Mouse (Mus musculus) liver, embryonic 13.5 days (tissue): Measurements from ENCODE around the gene Cldn13. TPM values are rescaled to one million over a fixed set of nuclear protein-coding genes. Genes with fewer than 3 reads are reported as not detected.

ENCODE experiments used
- ATAC-seq: fragments of 200-750 bp; cut with Nextera tagmentation; 2 replicates; pipeline ENCODE4 v1.8.0; 2017; ENCODE audit warnings: low read depth, mild to moderate bottlenecking, moderate number of reproducible peaks, moderate library complexity
- DNase-seq: peaks from one replicate; pipeline ENCODE4 v3.0.0; 2022
- H3K27ac ChIP-seq: fragments of 300-500 bp; sonication (generic); 2 replicates; pipeline ENCODE4 v1.5.1; 2015; ENCODE audit warnings: moderate library complexity, mild to moderate bottlenecking, inconsistent platforms
- H3K27me3 ChIP-seq: fragments of 300-500 bp; sonication (generic); 2 replicates; pipeline ENCODE4 v1.6.1; 2015; ENCODE audit warnings: mild to moderate bottlenecking, inconsistent platforms
- H3K36me3 ChIP-seq: fragments of 300-500 bp; sonication (generic); 2 replicates; pipeline ENCODE4 v1.6.1; 2015; ENCODE audit warnings: mild to moderate bottlenecking, inconsistent platforms
- H3K4me1 ChIP-seq: fragments of 300-500 bp; sonication (generic); replicated peaks from 2 replicates; pipeline ENCODE4 v1.6.1; 2015; ENCODE audit warnings: inconsistent platforms
- H3K4me2 ChIP-seq: fragments of 300-500 bp; sonication (generic); 2 replicates; pipeline ENCODE4 v1.6.1; 2015; ENCODE audit warnings: inconsistent platforms, mild to moderate bottlenecking, moderate library complexity
- H3K4me3 ChIP-seq: fragments of 300-500 bp; sonication (generic); replicated peaks from 2 replicates; pipeline ENCODE4 v1.5.1; 2015; ENCODE audit warnings: mild to moderate bottlenecking, inconsistent platforms
- H3K9ac ChIP-seq: fragments of 300-500 bp; sonication (generic); 2 replicates; pipeline ENCODE4 v1.6.1; 2015; ENCODE audit warnings: mild to moderate bottlenecking, inconsistent platforms
- H3K9me3 ChIP-seq: fragments of 300-500 bp; sonication (generic); replicated peaks from 2 replicates; pipeline ENCODE4 v1.6.1; 2016; ENCODE audit warnings: inconsistent platforms
- WGBS: fragments of 180-500 bp; shearing (Covaris S2); methylation state at CpG from one replicate; pipeline ENCODE4 v1.1.7; 2015; ENCODE audit not compliant: insufficient replicate concordance; 5-methylcytosine and 5-hydroxymethylcytosine counted together
- polyA plus RNA-seq: library from polyadenylated mRNA; unstranded; fragments of >200 nt; fragmentation: Nextera tagmentation; extraction: Ambion mirVana; gene quantifications from 2 replicates; pipeline ENCODE4 v1.2.1, GENCODE M21; 2015

Cldn13 gene
- polyA plus RNA-seq, 1 experiment from 2014 or later: 259 TPM

DNA sequence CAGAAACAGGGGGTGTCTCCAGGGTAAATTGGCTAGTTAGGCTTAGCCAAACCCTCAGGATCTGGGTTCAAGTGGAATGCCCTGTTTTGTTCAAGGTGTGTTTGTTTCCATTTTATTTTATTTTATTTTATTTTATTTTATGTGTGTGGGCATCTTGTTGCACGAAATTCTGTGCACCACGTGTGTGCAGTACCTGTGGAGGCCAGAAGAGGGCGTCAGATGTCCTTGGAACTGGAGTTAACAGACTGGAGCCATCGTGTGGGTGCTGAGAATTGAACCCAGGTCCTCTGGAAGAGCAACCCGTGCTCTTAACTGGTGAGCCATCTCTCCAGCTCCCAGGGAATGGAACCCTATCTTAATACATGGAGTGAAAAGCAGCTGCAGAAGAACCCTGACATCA, 22.6 kb downstream of the Cldn13 start:
- Histone ChIP-seq H3K4me2 (no peak overlapping the region), H3K9me3 (0 out of 2 replicates have a peak, but pooled peaks cover 5% of the 10 kb centered on the region), H3K4me3 (no peak overlapping the region), H3K27me3 (no peaks in the 10 kb centered on the region), H3K9ac (no peak overlapping the region), H3K27ac (no peak overlapping the region), H3K36me3 (no peaks in the 10 kb centered on the region), H3K4me1 (no peaks in the 10 kb centered on the region)
- DNase-seq: no peak
- 51% methylated on average over 5 of the region's 5 CpGs for WGBS
- no peak for ATAC-seq

DNA sequence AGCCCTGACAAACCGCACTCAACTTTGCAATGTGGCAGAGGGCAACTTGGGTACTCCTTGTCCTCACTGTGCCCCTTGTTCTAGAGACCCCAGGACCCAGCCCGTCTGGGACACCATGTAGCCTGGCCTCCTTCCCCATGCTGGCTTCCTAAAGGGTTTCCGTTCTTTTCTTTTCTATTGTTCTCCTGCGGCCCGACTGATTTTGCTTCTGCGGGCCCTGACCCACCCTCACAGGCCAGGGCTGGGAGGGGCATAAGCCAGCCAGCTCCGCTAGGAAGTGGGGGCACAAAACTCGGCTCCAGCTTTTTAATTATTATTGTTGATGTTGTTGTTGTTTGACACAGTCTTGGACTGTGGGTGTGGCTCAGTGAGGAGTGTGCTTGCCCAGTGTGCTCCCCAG, 23.8 kb downstream of the Cldn13 start:
- Histone ChIP-seq H3K4me2 (no peak overlapping the region), H3K36me3 (no peaks in the 10 kb centered on the region), H3K4me3 (no peak overlapping the region), H3K9me3 (0 out of 2 replicates have a peak, but pooled peaks cover 5% of the 10 kb centered on the region), H3K27ac (no peak overlapping the region), H3K4me1 (no peaks in the 10 kb centered on the region), H3K27me3 (no peaks in the 10 kb centered on the region), H3K9ac (no peak overlapping the region)
- no peak for DNase-seq
- 48% methylated on average over 8 of the region's 8 CpGs for WGBS
- no peak for ATAC-seq

DNA sequence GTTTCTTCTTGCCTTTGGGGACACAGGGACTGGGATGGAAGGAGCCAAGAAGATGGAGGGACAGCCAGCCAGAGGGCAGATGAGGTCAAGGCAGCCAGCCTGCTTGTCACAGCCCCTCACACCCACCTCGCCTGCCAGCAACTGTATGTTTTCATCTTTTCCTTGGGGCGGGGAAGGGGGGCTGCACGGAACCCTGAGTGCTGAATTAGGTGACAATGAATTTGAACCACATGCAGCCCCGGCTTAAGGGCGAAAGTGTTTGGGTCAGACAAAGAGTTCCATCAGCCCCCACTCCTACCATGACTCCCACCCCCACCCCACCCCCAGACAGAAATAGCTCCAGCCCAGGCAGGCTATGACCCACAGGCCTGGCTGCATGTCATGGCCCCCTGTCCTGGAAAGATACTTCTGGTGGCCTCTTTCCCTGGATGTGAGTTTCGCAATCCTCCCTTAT, 24.7 kb downstream of the Cldn13 start:
- H3K27ac ChIP-seq: no peak overlapping the region
- no peak overlapping the region for H3K4me2 ChIP-seq
- H3K27me3 ChIP-seq: no peaks in the 10 kb centered on the region
- ATAC-seq (no peak), DNase-seq (no peak)
- WGBS: 68% methylated on average over 6 of the region's 6 CpGs
- no peaks in the 10 kb centered on the region for H3K4me1 ChIP-seq
- no peak overlapping the region for H3K4me3 ChIP-seq
- no peak overlapping the region for H3K9ac ChIP-seq
- H3K36me3 ChIP-seq: no peaks in the 10 kb centered on the region
- 0 out of 2 replicates have a peak, but pooled peaks cover 5% of the 10 kb centered on the region for H3K9me3 ChIP-seq

DNA sequence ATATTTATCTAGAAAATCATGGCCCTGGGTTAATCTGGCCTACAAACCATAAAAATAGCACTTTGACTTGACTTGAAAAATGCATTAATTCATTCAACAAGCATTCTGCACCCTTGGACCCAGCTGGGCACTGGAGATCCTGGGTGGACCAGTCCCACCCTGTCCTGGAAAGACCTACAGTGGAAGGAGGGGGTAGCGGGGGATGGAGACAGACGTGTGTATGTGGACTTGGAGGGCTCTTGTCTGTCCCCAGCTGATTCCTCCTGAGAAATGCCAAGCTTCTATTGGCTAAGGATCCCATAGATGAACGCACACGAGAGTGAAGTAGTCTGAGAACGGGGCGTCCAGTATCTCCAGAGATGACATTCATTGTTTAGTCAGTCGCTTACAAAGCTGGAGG, 26.8 kb downstream of the Cldn13 start:
- no peaks in the 10 kb centered on the region for H3K36me3 ChIP-seq
- H3K4me2 ChIP-seq: no peak overlapping the region
- no peaks in the 10 kb centered on the region for H3K27me3 ChIP-seq
- no peak overlapping the region for H3K27ac ChIP-seq
- DNase-seq (no peak), ATAC-seq (no peak)
- H3K9ac ChIP-seq: no peak overlapping the region
- 75% methylated on average over 7 of the region's 7 CpGs for WGBS
- H3K4me3 ChIP-seq: no peak overlapping the region
- no peaks in the 10 kb centered on the region for H3K4me1 ChIP-seq
- H3K9me3 ChIP-seq: 0 out of 2 replicates have a peak, but pooled peaks cover 5% of the 10 kb centered on the region

DNA sequence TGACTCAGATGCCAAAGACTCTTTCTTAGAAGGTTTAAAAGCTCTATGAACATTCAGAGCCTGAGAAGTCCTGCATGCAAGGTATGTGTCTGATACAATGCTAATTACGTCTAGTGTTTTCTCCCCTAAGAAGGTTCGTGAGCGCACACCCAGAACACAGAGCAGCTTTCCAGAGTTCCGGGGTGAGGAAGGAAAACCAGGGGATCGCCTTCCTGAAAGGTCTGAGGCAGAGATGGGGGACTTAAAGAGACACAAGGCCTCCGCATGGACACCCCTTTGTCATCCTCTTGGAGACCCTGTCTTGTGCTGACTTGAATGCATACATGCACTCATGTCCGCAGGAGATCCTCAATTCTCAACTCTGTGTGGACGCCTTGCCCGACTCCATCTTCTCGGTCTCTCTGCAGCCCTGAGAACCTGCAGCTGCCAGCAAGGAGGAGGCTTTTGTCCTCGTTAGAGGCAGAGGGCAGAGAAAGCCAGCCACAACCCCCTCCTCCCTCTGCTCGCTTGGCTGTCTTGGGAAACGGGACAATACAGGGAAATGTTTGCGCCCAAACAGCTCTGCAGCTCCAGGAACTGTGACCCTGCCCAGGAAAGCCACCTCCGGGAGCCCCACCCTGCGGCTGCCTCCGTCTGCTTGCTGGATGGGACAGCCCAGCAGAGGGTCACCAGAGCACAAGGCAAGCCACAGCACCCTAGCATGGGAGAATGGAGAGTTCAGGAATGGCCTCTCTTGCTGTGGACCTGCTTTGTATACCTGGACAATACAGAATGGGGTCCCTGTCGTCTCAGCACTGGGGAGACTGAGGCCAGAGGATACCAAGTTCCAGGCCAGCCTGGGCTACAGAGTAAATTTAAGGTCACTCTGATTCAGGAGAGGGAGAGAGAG, 27.6 kb downstream of the Cldn13 start:
- Histone ChIP-seq H3K27ac (no peak overlapping the region), H3K27me3 (no peaks in the 10 kb centered on the region), H3K4me1 (no peaks in the 10 kb centered on the region), H3K36me3 (no peaks in the 10 kb centered on the region), H3K4me2 (no peak overlapping the region), H3K9me3 (no peaks in the 10 kb centered on the region), H3K9ac (no peak overlapping the region), H3K4me3 (no peak overlapping the region)
- no peak for ATAC-seq
- DNase-seq: no peak
- WGBS: 28% methylated on average over 18 of the region's 18 CpGs

DNA sequence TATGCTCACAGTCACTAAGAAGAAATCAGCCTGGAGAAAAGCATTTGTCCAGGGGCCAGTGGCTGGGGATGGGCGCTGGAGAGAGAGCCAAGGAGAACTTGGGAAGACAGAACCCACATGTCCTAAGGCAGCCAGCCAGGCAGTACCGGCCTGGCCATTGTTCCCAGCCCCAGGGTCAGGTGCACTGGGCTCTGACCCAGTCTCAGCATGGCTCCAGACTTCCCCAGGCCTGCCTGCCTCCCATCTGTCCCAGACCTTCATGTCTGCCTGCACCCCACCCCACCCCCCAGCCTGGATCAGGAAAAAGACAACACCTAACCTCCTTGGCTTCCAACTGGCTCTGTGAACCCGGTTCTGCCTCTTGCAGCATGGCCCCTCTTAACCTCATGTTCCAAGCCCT, 32.2 kb downstream of the Cldn13 start:
- Histone ChIP-seq H3K27ac (no peak overlapping the region), H3K4me1 (no peaks in the 10 kb centered on the region), H3K9me3 (no peaks in the 10 kb centered on the region), H3K27me3 (no peaks in the 10 kb centered on the region), H3K36me3 (no peaks in the 10 kb centered on the region), H3K4me2 (no peak overlapping the region), H3K9ac (no peak overlapping the region), H3K4me3 (no peak overlapping the region)
- 48% methylated on average over 3 of the region's 3 CpGs for WGBS
- ATAC-seq (no peak), DNase-seq (no peak)

DNA sequence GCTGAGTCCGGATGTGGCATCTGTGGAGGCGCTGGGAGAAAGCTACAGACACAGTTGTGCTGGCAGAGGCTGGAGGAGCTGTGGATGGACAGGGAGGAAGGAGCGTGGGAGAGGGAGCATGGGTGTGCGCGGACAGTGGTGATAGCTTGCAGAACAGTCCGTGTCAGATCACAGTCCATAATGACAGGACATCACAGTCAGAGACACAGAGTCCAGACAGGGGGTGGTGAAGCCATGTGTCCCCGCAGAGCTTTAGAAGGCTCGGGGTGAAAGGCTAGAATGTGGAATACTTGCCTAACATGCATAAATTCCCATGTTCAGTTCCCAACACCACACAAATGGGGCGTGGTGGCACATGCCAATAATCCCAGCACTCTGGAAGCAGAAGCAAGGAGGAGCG, 38.5 kb downstream of the Cldn13 start:
- Histone ChIP-seq H3K4me2 (no peak overlapping the region), H3K27me3 (no peaks in the 10 kb centered on the region), H3K9ac (no peak overlapping the region), H3K27ac (no peak overlapping the region), H3K4me3 (no peak overlapping the region), H3K4me1 (no peaks in the 10 kb centered on the region), H3K36me3 (no peaks in the 10 kb centered on the region), H3K9me3 (no peaks in the 10 kb centered on the region)
- WGBS: 46% methylated on average over 10 of the region's 10 CpGs
- DNase-seq (no peak), ATAC-seq (no peak)

DNA sequence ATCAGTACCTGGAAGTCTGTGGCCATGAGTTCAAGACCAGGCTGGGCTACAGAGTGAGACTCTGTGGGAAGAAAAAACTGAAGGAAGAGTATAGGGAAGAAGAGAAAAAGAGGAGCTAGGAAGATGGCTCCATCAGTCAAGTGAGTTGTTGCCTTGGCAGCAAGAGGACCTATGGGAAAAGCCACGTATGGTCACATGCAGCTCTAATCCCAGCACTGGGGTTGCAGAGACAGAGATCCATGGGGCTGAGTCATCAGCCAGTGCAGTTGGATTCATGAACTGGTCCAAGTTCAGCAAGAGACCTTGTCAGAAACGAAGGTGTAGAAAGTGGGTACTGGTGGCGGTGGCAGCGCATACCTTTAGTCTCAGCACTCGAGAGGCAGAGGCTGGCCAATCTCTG, 40.1 kb downstream of the Cldn13 start:
- Histone ChIP-seq H3K9me3 (no peaks in the 10 kb centered on the region), H3K27ac (no peak overlapping the region), H3K9ac (no peak overlapping the region), H3K36me3 (no peaks in the 10 kb centered on the region), H3K4me2 (no peak overlapping the region), H3K27me3 (no peaks in the 10 kb centered on the region), H3K4me3 (no peak overlapping the region), H3K4me1 (no peaks in the 10 kb centered on the region)
- WGBS: 79% methylated on average over 5 of the region's 5 CpGs
- DNase-seq: no peak
- no peak for ATAC-seq

DNA sequence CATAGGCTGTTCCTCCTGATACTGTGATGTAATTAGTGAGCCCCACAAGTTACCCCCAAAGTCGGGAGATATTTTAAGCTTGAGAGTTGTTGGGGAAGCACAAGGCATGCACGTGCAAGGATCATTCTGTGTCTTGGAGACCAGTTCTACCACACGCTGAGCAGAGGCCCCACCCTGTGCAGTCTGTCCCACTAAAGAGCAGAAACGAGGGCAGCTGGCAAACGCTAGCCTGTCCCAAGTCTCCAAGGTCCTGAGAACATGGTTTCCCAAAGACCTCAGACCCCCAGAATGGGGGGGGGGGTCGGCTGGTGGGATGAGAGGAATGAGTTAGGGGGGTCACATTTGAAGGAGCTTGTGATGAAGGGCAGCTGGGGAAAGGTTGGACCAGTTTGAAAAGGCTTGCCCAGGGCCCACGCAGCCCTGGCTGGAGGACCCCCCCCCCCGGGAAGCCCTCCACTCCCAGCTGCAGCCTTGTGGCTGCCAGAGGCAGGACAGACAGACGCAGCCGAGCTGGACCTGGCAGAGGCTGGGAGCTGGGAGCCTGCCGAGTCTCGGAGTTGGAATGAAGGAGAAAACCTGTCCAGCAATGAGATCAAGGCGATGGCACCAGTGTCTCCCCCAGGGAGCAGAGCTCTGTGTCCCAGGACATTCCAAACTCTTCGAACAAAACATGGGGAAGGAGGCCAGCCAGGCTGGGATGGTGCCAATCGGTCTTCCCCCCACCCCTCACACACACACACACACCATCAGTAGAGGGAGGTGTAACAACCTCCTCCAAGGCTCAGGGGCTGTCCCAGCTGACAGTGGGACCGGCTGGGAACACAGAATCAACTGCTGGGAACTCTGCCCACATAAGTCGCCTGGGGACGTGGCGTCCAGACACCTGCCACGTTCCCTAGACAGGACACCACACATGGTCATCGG, 41.1 kb downstream of the Cldn13 start:
- H3K9me3 ChIP-seq: no peaks in the 10 kb centered on the region
- H3K4me1 ChIP-seq: no peaks in the 10 kb centered on the region
- ATAC-seq: no peak
- no peak overlapping the region for H3K27ac ChIP-seq
- no peaks in the 10 kb centered on the region for H3K27me3 ChIP-seq
- H3K4me2 ChIP-seq: no peak overlapping the region
- H3K36me3 ChIP-seq: no peaks in the 10 kb centered on the region
- 66% methylated on average over 21 of the region's 21 CpGs for WGBS
- no peak for DNase-seq
- H3K9ac ChIP-seq: no peak overlapping the region
- no peak overlapping the region for H3K4me3 ChIP-seq

DNA sequence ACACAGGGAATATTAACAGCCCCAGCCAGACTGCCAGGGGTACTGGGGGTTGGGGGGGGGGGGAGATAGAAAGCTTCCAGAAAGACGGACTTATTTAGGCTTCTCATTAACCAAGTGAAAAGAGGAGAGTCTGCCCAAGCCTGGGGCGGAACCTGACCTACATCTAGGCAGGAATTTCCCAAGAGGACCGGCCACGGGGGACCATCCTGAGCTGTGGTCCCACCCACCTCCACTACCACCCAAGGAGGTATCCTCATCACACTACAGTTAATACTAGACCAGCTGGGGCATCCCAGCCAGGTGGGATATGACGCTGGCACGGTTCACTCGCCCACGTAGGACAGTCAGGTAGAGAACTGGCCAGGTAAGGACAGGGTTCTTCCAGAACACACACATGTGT, 42.3 kb downstream of the Cldn13 start:
- H3K4me3 ChIP-seq: no peak overlapping the region
- no peak overlapping the region for H3K27ac ChIP-seq
- WGBS: 74% methylated on average over 8 of the region's 8 CpGs
- no peaks in the 10 kb centered on the region for H3K36me3 ChIP-seq
- ATAC-seq (no peak), DNase-seq (no peak)
- no peaks in the 10 kb centered on the region for H3K4me1 ChIP-seq
- H3K4me2 ChIP-seq: no peak overlapping the region
- H3K9me3 ChIP-seq: no peaks in the 10 kb centered on the region
- no peak overlapping the region for H3K9ac ChIP-seq
- no peaks in the 10 kb centered on the region for H3K27me3 ChIP-seq

DNA sequence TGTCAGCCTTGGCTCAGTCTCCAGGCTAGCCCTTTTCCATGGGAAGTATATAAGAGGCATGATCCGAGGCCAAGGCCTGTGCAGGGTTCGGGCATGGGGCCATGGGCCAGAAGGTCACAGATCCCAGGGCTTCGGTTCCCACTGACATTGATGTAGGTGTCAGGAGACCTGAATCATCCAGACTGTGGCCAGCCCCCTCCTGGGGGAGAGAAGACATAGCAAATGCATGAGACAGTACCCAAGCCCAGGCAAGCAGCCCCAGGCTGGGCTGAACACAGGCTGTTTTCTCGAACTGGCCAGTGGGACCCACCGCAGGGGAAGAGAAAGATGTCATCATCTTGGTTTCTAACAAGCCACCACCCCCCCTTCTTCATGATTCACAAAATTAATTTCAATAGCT, 42.7 kb downstream of the Cldn13 start:
- no peak for DNase-seq
- Histone ChIP-seq H3K27me3 (no peaks in the 10 kb centered on the region), H3K9me3 (no peaks in the 10 kb centered on the region), H3K4me2 (no peak overlapping the region), H3K36me3 (no peaks in the 10 kb centered on the region), H3K4me1 (no peaks in the 10 kb centered on the region), H3K4me3 (no peak overlapping the region), H3K27ac (no peak overlapping the region), H3K9ac (no peak overlapping the region)
- WGBS: 57% methylated on average over 5 of the region's 5 CpGs
- no peak for ATAC-seq
